18 mouse cellular contexts compared by ENCODE assay signal in genomic region chr6:72593011-72593803, GRCm38 (mm10). TPM values are rescaled to one million over a fixed set of nuclear protein-coding genes. Genes with fewer than 3 reads are reported as not detected.
DNase-seq lines count a peak whose midpoint lies in the region; ATAC-seq and TF ChIP-seq lines count a peak whose summit lies in the region.
"Had no signal": no experiment of that assay in that cellular context is flagged by ENCODE, and none has a peak within 500 bp of the region (broad histone marks: within the 10 kb centered on the region; RNA-seq: fewer than 3 reads in every experiment).

No protein-coding gene starts in this region.

- intact Hi-C loops in left cerebral cortex, postnatal 14 days (cut with DNase I), result no loop called here

- no peak for ATAC-seq in heart, embryonic 12.5 days (ENCODE audit: insufficient number of reproducible peaks, low FRiP score)
- ATAC-seq: intestine, embryonic 15.5 days; liver, postnatal 0 days had no signal

- no peaks in the 10 kb centered on the region for H3K36me3 ChIP-seq in heart, embryonic 12.5 days
- H3K36me3 ChIP-seq: embryonic facial prominence, embryonic 15.5 days; hindbrain, embryonic 12.5 days; intestine, embryonic 15.5 days had no signal

- no peaks in the 10 kb centered on the region for H3K9me3 ChIP-seq in heart, embryonic 12.5 days (replicated peaks)
- H3K9me3 ChIP-seq: embryonic facial prominence, embryonic 15.5 days; hindbrain, embryonic 12.5 days; intestine, embryonic 15.5 days had no signal

- no peak; the same call in 1 of the 2 replicates for TF ChIP-seq POLR2A in cortical plate, adult 2 months (IDR thresholded peaks at IDR 0.05; ENCODE audit: extremely low read depth, insufficient read depth, low read length)

- 75% methylated on average over 6 of the region's 6 CpGs for WGBS in heart, embryonic 12.5 days

- H3K4me1 ChIP-seq in heart, embryonic 12.5 days (replicated peaks), result peaks cover 10% of the 10 kb centered on the region
- H3K4me1 ChIP-seq in cortical plate, adult 2 months (ENCODE audit: control insufficient read depth, insufficient read depth, low read length), result peaks cover 5% of the 10 kb centered on the region

- peak; percentile 99 for DNase-seq in heart, adult 11 months
- DNase-seq in left cerebral cortex, postnatal 14 days (ENCODE audit: low spot score in 2 of 2), result peak; percentile 22 to 51
- no peak for DNase-seq in left cerebral cortex, adult 18-20 months (ENCODE audit: low spot score in 2 of 2)
- peak; percentile 52 for DNase-seq in layer of hippocampus, adult 9-11 months
- DNase-seq in ovary, postnatal 10 days (ENCODE audit: low spot score), result no peak
- no peak for DNase-seq in spleen, adult 12 weeks (ENCODE audit: low spot score)
- DNase-seq: adrenal gland, postnatal 25 days; cerebellum, adult 9-10 months; embryo, embryonic 11 days; kidney, postnatal 4 days; liver; liver, postnatal 0 days; right cerebral cortex, postnatal 4 days had no signal

- H3K9ac ChIP-seq in heart, embryonic 12.5 days, result no peak overlapping the region
- H3K9ac ChIP-seq: embryonic facial prominence, embryonic 15.5 days; hindbrain, embryonic 12.5 days; intestine, embryonic 15.5 days; liver, postnatal 0 days had no signal

- H3K4me3 ChIP-seq in heart, embryonic 12.5 days, result no peak overlapping the region
- H3K4me3 ChIP-seq in cortical plate, adult 2 months (ENCODE audit: insufficient read depth, low read length), result no peak overlapping the region
- H3K4me3 ChIP-seq: embryonic facial prominence, embryonic 15.5 days; hindbrain, embryonic 12.5 days; intestine, embryonic 15.5 days had no signal

- no peaks in the 10 kb centered on the region for H3K27me3 ChIP-seq in heart, embryonic 12.5 days (replicated peaks)
- H3K27me3 ChIP-seq: embryonic facial prominence, embryonic 15.5 days; hindbrain, embryonic 12.5 days; intestine, embryonic 15.5 days had no signal

- TF ChIP-seq CTCF in cortical plate, adult 2 months (IDR thresholded peaks at IDR 0.05; ENCODE audit: extremely low read depth, insufficient read depth, low read length), result no peak

- no peak overlapping the region for H3K27ac ChIP-seq in heart, embryonic 12.5 days (ENCODE audit: poor library complexity, severe bottlenecking)
- H3K27ac ChIP-seq in cortical plate, adult 2 months (ENCODE audit: insufficient read depth, low read length), result peak overlapping the region; percentile 43; the same call in 1 of the 2 replicates
- H3K27ac ChIP-seq: embryonic facial prominence, embryonic 15.5 days; hindbrain, embryonic 12.5 days; intestine, embryonic 15.5 days had no signal

- no peak overlapping the region for H3K4me2 ChIP-seq in heart, embryonic 12.5 days
- H3K4me2 ChIP-seq: embryonic facial prominence, embryonic 15.5 days; hindbrain, embryonic 12.5 days; intestine, embryonic 15.5 days had no signal

RNA-seq across cellular contexts. Expression of gene Elmod3, which starts 5.0 kb away (rescaled TPM):
- 12.6 and 13.2 TPM in 2 replicates for polyA plus RNA-seq in heart, embryonic 12.5 days (2016; fragmentation: Nextera tagmentation; extraction: Ambion mirVana)
- total RNA-seq in left cerebral cortex, postnatal 14 days (2021), result 10 to 100 TPM; 15.9 to 17.3 TPM
- total RNA-seq in left cerebral cortex, adult 18-20 months (2021), result 10 to 100 TPM; 22.6 to 23.1 TPM
- 27.5 and 28.1 TPM in 2 replicates for polyA plus RNA-seq in cortical plate, adult 2 months (2012; rRNA removed)

RNA-seq across cellular contexts. Expression of gene Retsat, which starts 5.1 kb away (rescaled TPM):
- 13.8 and 16.0 TPM in 2 replicates for polyA plus RNA-seq in heart, embryonic 12.5 days (2016; fragmentation: Nextera tagmentation; extraction: Ambion mirVana)
- total RNA-seq in left cerebral cortex, postnatal 14 days (2021), result 10 to 100 TPM; 41.6 to 43.8 TPM
- total RNA-seq in left cerebral cortex, adult 18-20 months (2021), result 10 to 100 TPM; 50.1 to 60.4 TPM
- 14.1 and 14.8 TPM in 2 replicates for polyA plus RNA-seq in cortical plate, adult 2 months (2012; rRNA removed)

RNA-seq across cellular contexts. Expression of gene Tgoln1, which starts 23.6 kb away (rescaled TPM):
- 27.5 and 27.9 TPM in 2 replicates for polyA plus RNA-seq in heart, embryonic 12.5 days (2016; fragmentation: Nextera tagmentation; extraction: Ambion mirVana)
- total RNA-seq in left cerebral cortex, postnatal 14 days (2021), result 10 to 100 TPM; 64.0 to 67.5 TPM
- total RNA-seq in left cerebral cortex, adult 18-20 months (2021), result 100 to 1,000 TPM in 1 of 2 experiments, 10 to 100 TPM in 1; 97.3 to 102 TPM
- 68.7 and 70.3 TPM in 2 replicates for polyA plus RNA-seq in cortical plate, adult 2 months (2012; rRNA removed)

RNA-seq across cellular contexts. Expression of gene Capg, which starts 49.0 kb away (rescaled TPM):
- 22.5 and 24.7 TPM in 2 replicates for polyA plus RNA-seq in heart, embryonic 12.5 days (2016; fragmentation: Nextera tagmentation; extraction: Ambion mirVana)
- 1 to 10 TPM; 3.3 to 3.6 TPM for total RNA-seq in left cerebral cortex, postnatal 14 days (2021)
- total RNA-seq in left cerebral cortex, adult 18-20 months (2021), result 1 to 10 TPM; 1.8 to 4.2 TPM
- polyA plus RNA-seq in cortical plate, adult 2 months (2012; rRNA removed), result 3.0 and 3.1 TPM in 2 replicates

Comparison
In these comparisons a context has a peak if more than half of its experiments do, and no peak if none do; other contexts are left out.
1. DNase-seq: peak in heart, adult 11 months (single experiment), left cerebral cortex, postnatal 14 days (2 of 2) and layer of hippocampus, adult 9-11 months (single experiment); none in left cerebral cortex, adult 18-20 months (0 of 2), ovary, postnatal 10 days (single experiment) and spleen, adult 12 weeks (single experiment).